Mouse (Mus musculus) ES-Bruce4 (cell line): Measurements from ENCODE around the gene Dnmt3b.
A peak's percentile ranks its signal among the peaks of the same experiment; 100 is the strongest.

ENCODE experiments used
- CTCF ChIP-seq: IDR thresholded peaks from one replicate; pipeline ENCODE4 v1.8.1; 2011; ENCODE audit warnings: low read depth, low read length
- EP300 ChIP-seq: IDR thresholded peaks from 2 replicates; pipeline ENCODE4 v1.6.1; 2011; ENCODE audit warnings: low read depth, low read length; ENCODE audit not compliant: insufficient read depth
- POLR2A ChIP-seq: IDR thresholded peaks from one replicate; pipeline ENCODE4 v1.8.1; 2011; ENCODE audit warnings: low read length; ENCODE audit not compliant: insufficient read depth

DNA sequence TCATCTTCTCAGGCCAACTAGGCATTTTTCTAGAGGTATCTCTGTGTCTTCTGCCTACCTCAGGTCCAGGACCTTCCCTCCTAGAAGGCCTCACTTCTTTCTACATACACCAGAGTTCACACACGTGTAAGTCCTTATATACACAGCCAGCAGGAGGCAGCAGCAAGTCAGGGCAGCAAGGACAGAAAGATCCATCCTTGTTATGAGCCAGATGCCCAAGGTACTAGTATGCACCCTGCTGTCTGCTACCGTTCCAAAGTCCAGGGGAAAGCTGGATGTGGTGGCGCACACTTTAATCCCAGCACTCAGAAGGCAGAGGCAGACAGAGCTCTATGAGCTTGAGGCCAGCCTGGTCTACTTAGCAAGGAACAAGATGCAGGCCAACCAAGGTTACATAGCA, 42.8 kb upstream of the Dnmt3b start:
- TF ChIP-seq CTCF = peak; percentile 62
- TF ChIP-seq POLR2A = no peak
- no peak for TF ChIP-seq EP300
